Mouse (Mus musculus) ES-CJ7 (cell line): Measurements from ENCODE around the gene Mpv17l.

Experiments
- DNase-seq: peaks from one replicate; pipeline ENCODE4 v3.0.0; 2011; ENCODE audit warnings: low read depth, low spot score

Gene Mpv17l

GRCm38 (mm10) chr16:13927456-13928075 lies 24.6 kb downstream of the Mpv17l start:
- no peak for DNase-seq

GRCm38 (mm10) chr16:13940139-13940846 lies 37.3 kb downstream of the Mpv17l start:
- peak; percentile 88 for DNase-seq

- DNase-seq: no peak
Observed at GRCm38 (mm10) chr16:13940847-13941395, 38.0 kb downstream of the Mpv17l start.

GRCm38 (mm10) chr16:13944178-13944577 lies 41.2 kb downstream of the Mpv17l start:
- DNase-seq: no peak

GRCm38 (mm10) chr16:13944752-13945151 lies 41.8 kb downstream of the Mpv17l start:
- no peak for DNase-seq

- DNase-seq: no peak
Observed at GRCm38 (mm10) chr16:13945153-13945552, 42.2 kb downstream of the Mpv17l start.

GRCm38 (mm10) chr16:13946306-13946705 lies 43.3 kb downstream of the Mpv17l start:
- no peak for DNase-seq

GRCm38 (mm10) chr16:13951245-13951644 lies 48.3 kb downstream of the Mpv17l start:
- peak; percentile 80 for DNase-seq

- DNase-seq: no peak
Observed at GRCm38 (mm10) chr16:13962053-13962452, 59.1 kb downstream of the Mpv17l start.

- DNase-seq: no peak
Observed at GRCm38 (mm10) chr16:13969096-13969495, 66.1 kb downstream of the Mpv17l start.

- peak; percentile 62 for DNase-seq
Observed at GRCm38 (mm10) chr16:13972051-13972450, 69.1 kb downstream of the Mpv17l start.

- DNase-seq: peak; percentile 79
Observed at GRCm38 (mm10) chr16:13976358-13976896, 73.5 kb downstream of the Mpv17l start.

GRCm38 (mm10) chr16:13977026-13977425 lies 74.1 kb downstream of the Mpv17l start:
- DNase-seq: peak; percentile 89

GRCm38 (mm10) chr16:13981726-13982125 lies 78.8 kb downstream of the Mpv17l start:
- DNase-seq: peak; percentile 83

GRCm38 (mm10) chr16:13983161-13983560 lies 80.2 kb downstream of the Mpv17l start:
- DNase-seq: peak; percentile 38

GRCm38 (mm10) chr16:13986197-13986573 lies 83.2 kb downstream of the Mpv17l start:
- peak; percentile 17 for DNase-seq

- DNase-seq: peak; percentile 95
Observed at GRCm38 (mm10) chr16:13986574-13987478, 83.9 kb downstream of the Mpv17l start, which contains the start of the genes 2900011O08Rik and Ifitm7. TSS of gene 2900011O08Rik (plus strand) at chr16:13986604. TSS of gene Ifitm7 (minus strand) at chr16:13986888.

GRCm38 (mm10) chr16:13992518-13993248 lies 89.7 kb downstream of the Mpv17l start:
- DNase-seq: no peak

GRCm38 (mm10) chr16:13994076-13994475 lies 91.1 kb downstream of the Mpv17l start:
- no peak for DNase-seq

GRCm38 (mm10) chr16:13994502-13994901 lies 91.5 kb downstream of the Mpv17l start:
- DNase-seq: no peak
